Mouse (Mus musculus) embryo, embryonic 11.5 days (tissue): ENCODE results near the gene Birc6.
"Not testable (repeated sequence)": the region's sequence is repeated elsewhere in the genome, so short reads cannot be mapped to it uniquely, and the experiment has no call there.

Experiments used
- DNase-seq: peaks from one replicate; pipeline ENCODE4 v3.0.0-alpha.2; 2012; ENCODE audit warnings: low read depth, low spot score

The Birc6 gene

GRCm38 (mm10) chr17:74559891-74560290 is 31.8 kb downstream of the Birc6 start:
- no peak for DNase-seq

- DNase-seq, result no peak
Measured at GRCm38 (mm10) chr17:74564151-74564550, 36.1 kb downstream of the Birc6 start.

- no peak for DNase-seq
Measured at GRCm38 (mm10) chr17:74569219-74569618, 41.1 kb downstream of the Birc6 start.

DNA sequence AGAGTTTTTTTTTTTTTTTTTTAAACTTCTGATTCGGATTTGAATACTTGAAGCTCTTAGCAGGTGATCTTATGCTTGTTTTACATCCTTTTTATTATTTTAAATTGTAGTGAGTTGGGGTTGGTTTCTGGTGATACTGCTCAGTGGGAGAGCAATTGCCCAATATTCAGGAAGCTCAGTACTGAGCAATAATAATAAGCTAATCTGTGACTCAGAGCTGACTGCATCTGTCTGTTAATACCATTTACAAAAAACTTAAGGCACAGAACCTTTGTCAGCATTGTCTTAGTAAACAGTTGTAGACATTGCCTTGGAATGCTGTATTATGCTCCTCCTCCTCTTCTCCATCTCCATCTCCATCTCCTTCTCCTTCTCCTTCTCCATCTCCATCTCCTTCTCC is 42.5 kb downstream of the Birc6 start:
- no peak for DNase-seq

DNA sequence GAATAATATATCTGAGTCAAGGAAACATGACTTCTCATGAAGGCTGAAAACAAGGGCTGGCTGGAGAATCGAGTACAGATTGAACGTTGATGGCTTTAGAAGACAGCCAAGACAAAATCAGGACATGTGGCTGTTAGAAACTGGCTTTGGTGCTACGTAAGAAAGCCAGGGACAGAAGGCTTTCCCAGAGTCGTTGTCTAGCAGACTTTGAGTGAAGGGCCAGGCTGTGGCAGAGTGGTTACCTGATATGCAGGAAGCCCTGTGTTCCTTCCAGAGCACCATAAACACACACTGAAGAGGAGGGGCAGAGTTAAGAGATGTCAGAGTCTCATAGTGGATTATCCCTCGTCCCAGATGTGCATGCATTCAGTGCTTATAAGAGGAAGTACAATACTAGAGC is 49.1 kb downstream of the Birc6 start:
- DNase-seq, result no peak

DNA sequence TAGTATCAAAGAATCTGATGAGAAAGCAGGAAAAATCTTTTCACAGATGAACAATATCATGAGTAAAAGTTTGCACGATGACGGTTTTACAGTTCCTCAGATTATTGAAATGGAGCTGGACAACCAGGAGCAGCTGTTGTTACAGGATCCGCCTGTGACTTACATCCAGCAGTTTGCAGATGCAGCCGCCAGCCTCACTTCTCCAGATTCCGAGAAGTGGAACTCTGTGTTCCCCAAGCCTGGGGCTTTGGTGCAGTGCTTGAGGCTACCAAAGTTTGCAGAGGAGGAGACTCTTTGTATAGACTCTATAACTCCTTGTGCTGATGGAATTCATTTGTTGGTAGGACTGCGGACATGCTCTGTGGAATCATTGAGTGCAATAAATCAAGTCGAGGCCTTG is 51.5 kb downstream of the Birc6 start:
- no peak for DNase-seq

- no peak for DNase-seq
Measured at GRCm38 (mm10) chr17:74580738-74581137, 52.6 kb downstream of the Birc6 start.

DNA sequence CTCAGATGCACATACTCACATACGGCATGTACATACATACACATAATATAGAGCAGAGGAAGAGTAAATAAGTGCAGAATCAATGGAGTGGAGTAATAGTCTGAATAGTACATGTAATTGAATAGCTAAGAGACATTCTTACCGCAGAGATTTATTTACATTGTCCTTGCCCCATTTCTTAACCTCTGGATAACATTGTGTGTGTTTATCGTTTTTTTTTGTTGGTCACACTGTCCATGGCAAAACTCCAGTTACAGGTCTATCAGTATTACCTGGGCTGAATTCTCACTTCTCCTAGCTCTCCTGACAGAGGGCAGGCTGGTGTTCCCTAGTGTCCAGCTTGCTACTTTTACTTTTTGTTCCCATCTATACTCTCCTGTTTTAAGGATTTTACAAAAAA is 58.7 kb downstream of the Birc6 start:
- no peak for DNase-seq

DNA sequence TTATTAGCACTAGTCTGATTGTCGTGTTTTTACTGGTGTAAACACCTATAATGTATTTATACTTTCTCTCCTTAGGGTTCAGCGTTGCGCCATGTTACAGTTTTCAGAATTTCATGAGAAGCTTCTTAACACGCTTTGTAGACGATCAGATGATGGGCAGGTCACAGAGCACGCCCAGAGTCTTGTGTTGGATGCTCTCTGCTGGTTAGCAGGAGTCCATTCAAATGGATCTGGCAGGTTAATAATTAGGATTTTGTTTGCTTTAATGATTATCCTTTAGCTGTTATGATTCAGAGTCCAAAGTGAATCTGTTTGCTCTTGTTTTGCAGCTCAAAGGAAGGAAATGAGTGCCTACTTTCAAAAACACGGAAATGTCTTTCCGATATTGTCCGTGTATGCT is 70.8 kb downstream of the Birc6 start:
- no peak for DNase-seq

GRCm38 (mm10) chr17:74599396-74599795 is 71.3 kb downstream of the Birc6 start:
- DNase-seq, result no peak

- DNase-seq, result no peak
Measured at GRCm38 (mm10) chr17:74601201-74601600, 73.1 kb downstream of the Birc6 start.

- DNase-seq, result no peak
Measured at GRCm38 (mm10) chr17:74630798-74631197, 102.7 kb downstream of the Birc6 start.

DNA sequence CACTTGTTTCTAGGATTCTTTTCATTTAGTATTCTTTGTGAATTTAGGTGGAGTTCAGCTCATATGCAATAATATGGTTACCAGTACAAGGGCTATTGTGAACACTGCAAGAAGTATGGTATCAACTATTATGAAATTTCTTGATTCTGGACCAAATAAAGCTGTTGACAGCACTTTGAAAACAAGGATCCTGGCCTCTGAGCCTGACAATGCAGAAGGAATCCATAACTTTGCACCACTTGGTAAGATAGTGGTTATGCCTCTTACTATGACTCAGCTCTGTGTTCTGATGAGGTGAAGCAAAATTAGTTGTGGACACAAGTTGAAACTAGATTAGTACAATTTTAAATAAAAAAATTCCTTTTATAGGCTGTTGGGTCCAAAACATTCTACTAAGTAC is 114.3 kb downstream of the Birc6 start:
- DNase-seq, result no peak

- no peak for DNase-seq
Measured at GRCm38 (mm10) chr17:74658362-74658761, 130.3 kb downstream of the Birc6 start.

DNA sequence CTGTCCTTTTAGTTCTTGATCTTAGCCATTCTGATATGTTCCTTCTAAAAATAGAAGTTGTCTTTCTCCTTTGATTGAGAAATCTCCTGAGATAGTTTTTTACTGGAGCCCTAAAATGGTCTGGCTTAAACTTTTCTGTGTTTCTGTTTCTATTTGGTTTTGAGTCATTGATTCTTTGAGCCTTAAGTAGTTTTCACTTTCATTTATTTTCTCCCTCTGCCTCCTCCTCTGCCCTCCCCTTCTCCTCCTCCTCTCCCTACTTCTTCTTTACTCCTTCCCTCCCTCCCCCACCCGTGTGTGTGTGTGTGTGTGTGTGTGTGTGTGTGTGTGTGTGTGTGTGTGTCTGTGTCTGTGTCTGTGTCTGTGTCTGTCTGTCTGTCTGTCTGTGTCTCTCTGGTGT is 139.9 kb downstream of the Birc6 start:
- no peak for DNase-seq

GRCm38 (mm10) chr17:74670031-74670430 is 141.9 kb downstream of the Birc6 start:
- no peak for DNase-seq

- no peak for DNase-seq
Measured at GRCm38 (mm10) chr17:74672446-74672845, 144.4 kb downstream of the Birc6 start.

DNA sequence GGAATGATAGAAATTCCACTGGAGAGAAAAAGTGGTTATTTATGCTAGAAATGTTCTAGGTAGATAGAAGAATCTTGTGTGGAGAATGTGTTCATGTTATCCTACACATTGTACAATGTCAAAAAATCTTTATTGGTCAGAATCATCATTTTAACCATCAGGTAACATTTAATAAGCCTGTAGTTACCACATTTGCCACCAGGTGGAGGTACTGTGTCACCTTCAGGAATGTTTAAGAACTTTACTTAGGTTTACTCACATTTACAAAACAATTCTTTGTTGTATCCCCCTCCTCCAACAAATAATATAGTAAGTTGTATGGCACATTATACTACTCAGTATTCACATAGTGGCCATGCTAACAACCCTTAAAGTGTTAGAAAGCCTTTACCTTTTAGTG is 145.2 kb downstream of the Birc6 start:
- peak; percentile 39 for DNase-seq

- DNase-seq, result no peak
Measured at GRCm38 (mm10) chr17:74678061-74678460, 150.0 kb downstream of the Birc6 start.

- DNase-seq, result no peak
Measured at GRCm38 (mm10) chr17:74684927-74685326, 156.8 kb downstream of the Birc6 start.

- DNase-seq, result no peak
Measured at GRCm38 (mm10) chr17:74688555-74688954, 160.5 kb downstream of the Birc6 start.

DNA sequence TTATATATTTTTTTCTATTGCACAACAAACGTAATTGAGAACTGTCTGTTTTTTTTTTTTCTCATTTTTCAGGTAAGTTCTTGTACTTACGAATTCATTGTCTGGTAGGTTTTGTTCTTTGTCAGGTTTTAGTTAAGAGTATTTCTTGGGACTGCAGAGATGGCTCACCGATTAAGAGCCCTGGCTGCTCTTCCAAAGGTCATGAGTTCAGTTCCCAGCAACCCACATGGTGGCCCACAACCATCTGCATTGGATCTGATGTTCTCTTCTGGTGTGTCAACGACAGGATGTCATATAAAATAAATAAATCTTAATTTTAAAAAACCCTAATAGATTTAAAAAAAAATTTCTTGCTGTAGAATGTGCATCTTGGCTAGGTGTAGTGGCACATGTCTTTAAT is 161.3 kb downstream of the Birc6 start:
- DNase-seq, result no peak

DNA sequence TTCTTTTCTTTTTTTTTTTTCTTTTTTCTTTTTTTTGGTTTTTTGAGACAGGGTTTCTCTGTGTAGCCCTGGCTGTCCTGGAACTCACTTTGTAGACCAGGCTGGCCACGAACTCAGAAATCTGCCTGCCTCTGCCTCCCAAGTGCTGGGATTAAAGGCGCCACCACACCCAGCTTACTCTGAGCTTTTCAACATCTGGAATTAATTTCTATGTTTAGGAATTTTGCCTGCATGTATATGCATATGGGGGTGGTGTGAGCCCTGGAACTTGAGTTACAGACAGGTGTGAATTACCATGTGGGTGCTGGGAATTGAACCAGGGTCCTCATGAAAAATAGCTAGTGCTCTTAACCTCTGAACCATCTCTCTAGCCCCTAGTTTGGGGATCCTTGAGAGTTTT is 173.6 kb downstream of the Birc6 start:
- not testable (repeated sequence) for DNase-seq

GRCm38 (mm10) chr17:74705480-74705879 is 177.4 kb downstream of the Birc6 start:
- DNase-seq, result no peak

DNA sequence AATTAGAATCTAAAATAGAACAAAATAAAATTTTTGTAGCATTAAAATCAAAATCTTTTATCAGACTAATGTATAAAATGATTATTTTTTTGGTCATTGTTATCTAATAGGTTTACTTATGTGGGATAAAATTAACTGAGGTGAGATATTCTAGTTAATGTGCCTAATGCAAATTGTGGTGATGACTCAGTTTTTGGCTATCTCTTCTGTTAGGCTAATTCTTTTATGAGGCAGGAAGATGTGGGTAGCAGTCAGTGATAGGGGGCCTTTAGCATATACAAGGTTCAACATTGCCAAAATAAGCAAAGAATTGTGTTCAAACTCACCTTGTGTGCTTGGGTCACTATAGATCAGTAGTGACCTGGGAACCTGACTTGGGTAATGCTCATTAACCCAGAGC is 178.5 kb downstream of the Birc6 start:
- DNase-seq, result no peak
